Mouse (Mus musculus) lung, postnatal 0 days (tissue): ENCODE results near the gene Adcy1.

Experiments used
- CTCF ChIP-seq: IDR thresholded peaks from 2 replicates; pipeline ENCODE4 v1.5.1; 2016; ENCODE audit warnings: antibody characterized with exemption, mild to moderate bottlenecking
- EP300 ChIP-seq: IDR thresholded peaks from 2 replicates; pipeline ENCODE4 v1.6.1; 2016; ENCODE audit warnings: antibody characterized with exemption, mild to moderate bottlenecking, control low read depth

DNA sequence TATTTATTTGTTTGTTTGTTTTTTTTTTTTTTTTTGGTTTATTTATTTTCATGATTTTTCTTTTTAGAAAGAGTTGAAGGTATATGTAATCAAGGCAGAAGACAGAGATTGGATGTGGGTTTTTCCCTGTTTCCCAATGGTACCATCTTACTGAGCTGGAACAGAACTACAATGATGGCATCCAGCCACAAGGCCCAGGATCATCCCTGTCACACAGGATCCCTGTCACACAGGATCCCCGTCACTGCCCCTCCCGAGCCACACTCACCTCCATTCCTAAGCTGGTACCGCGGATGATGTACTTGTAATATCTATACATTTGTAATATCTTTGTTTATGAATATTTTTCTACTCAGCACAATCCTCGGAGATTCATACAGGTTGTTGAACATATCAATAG lies 27.8 kb downstream of the Adcy1 start:
- TF ChIP-seq CTCF (no peak), EP300 (no peak)
